Mouse (Mus musculus): Measurements from ENCODE around the gene Denr. TPM values are rescaled to one million over a fixed set of nuclear protein-coding genes. Genes with fewer than 3 reads are reported as not detected.

Gene Denr
- polyA plus RNA-seq, 1 experiment from 2014 or later = 166 TPM

DNA sequence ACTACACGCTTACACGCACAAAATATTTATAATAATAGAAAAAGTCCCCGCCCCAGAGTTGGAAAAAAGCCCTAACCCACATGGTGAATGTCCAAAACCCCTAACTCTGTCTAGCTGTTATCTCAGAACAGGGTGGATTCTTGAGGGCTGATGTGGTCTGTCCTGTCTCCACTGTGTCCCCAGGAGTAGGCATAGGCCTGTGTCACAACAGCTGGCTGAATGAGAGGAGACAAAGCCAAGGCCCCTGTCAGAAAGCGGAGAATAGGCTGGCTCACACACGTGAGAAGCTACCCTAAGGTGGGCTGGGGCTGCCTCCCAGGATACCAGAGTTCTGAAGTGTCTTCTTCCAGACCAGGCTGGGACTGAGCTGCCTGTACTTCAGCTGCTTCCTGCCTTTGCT lies 71.2 kb downstream of the Denr start:
- Histone ChIP-seq H3K4me1 (replicated peaks; ENCODE audit: control insufficient read depth, insufficient read depth, low read length) (peaks cover 6% of the 10 kb centered on the region; the same call in 1 of the 2 replicates), H3K27ac (ENCODE audit: low read depth, low read length) (no peak overlapping the region), H3K4me2 (ENCODE audit: low read depth, low read length, severe bottlenecking) (no peak overlapping the region), H3K27me3 (ENCODE audit: control insufficient read depth, insufficient read depth, low read length) (peaks cover 1% of the 10 kb centered on the region; the same call in 1 of the 2 replicates), H3K9ac (ENCODE audit: low read length) (no peak overlapping the region), H3K9me3 (ENCODE audit: control insufficient read depth, low read length) (no peaks in the 10 kb centered on the region), H3K36me3 (ENCODE audit: control insufficient read depth, insufficient read depth, low read length) (no peaks in the 10 kb centered on the region), H3K4me3 (ENCODE audit: low read depth, low read length) (no peak overlapping the region)
- DNase-seq (ENCODE audit: low spot score) = no peak
- no peak for ATAC-seq (replicated peaks; ENCODE audit: low FRiP score)
- 80% methylated on average over 5 of the region's 5 CpGs for WGBS

Other genes starting within 250 kb of the Denr start
- gene Clip1, start 222.6 kb upstream of the Denr start, polyA plus RNA-seq (2014; fragmentation: Nextera tagmentation; extraction: Ambion mirVana) = 55.1 and 57.7 TPM in 2 replicates
- gene Zcchc8, start 186.1 kb upstream of the Denr start, polyA plus RNA-seq (2014; fragmentation: Nextera tagmentation; extraction: Ambion mirVana) = 106 and 109 TPM in 2 replicates
- 140 and 178 TPM in 2 replicates for gene Rsrc2, start 157.8 kb upstream of the Denr start, polyA plus RNA-seq (2014; fragmentation: Nextera tagmentation; extraction: Ambion mirVana)
- 53.8 and 65.0 TPM in 2 replicates for gene Kntc1, start 157.5 kb upstream of the Denr start, polyA plus RNA-seq (2014; fragmentation: Nextera tagmentation; extraction: Ambion mirVana)
- gene Hcar2, start 41.7 kb upstream of the Denr start, polyA plus RNA-seq (2014; fragmentation: Nextera tagmentation; extraction: Ambion mirVana) = not detected in 2 replicates
- gene Hcar1, start 27.2 kb upstream of the Denr start, polyA plus RNA-seq (2014; fragmentation: Nextera tagmentation; extraction: Ambion mirVana) = 0.05 and 0.21 TPM in 2 replicates
- 1.3 and 1.6 TPM in 2 replicates for gene Gm43518, start 20.2 kb downstream of the Denr start, polyA plus RNA-seq (2014; fragmentation: Nextera tagmentation; extraction: Ambion mirVana)
- gene Ccdc62, start 23.5 kb downstream of the Denr start, polyA plus RNA-seq (2014; fragmentation: Nextera tagmentation; extraction: Ambion mirVana) = 3.9 and 6.7 TPM in 2 replicates
- gene Hip1r, start 66.5 kb downstream of the Denr start, polyA plus RNA-seq (2014; fragmentation: Nextera tagmentation; extraction: Ambion mirVana) = 7.3 and 8.6 TPM in 2 replicates
- 60.2 and 61.4 TPM in 2 replicates for gene Vps37b, start 125.1 kb downstream of the Denr start, polyA plus RNA-seq (2014; fragmentation: Nextera tagmentation; extraction: Ambion mirVana)
- 1.6 and 1.7 TPM in 2 replicates for gene Abcb9, start 188.6 kb downstream of the Denr start, polyA plus RNA-seq (2014; fragmentation: Nextera tagmentation; extraction: Ambion mirVana)
- 14.5 and 15.8 TPM in 2 replicates for gene Ogfod2, start 205.1 kb downstream of the Denr start, polyA plus RNA-seq (2014; fragmentation: Nextera tagmentation; extraction: Ambion mirVana)
- 108 and 110 TPM in 2 replicates for gene Arl6ip4, start 208.9 kb downstream of the Denr start, polyA plus RNA-seq (2014; fragmentation: Nextera tagmentation; extraction: Ambion mirVana)